Mouse (Mus musculus) stomach, postnatal 0 days (tissue): ENCODE results near the gene Ccdc130. TPM values are rescaled to one million over a fixed set of nuclear protein-coding genes. Genes with fewer than 3 reads are reported as not detected.
A peak's percentile ranks its signal among the peaks of the same experiment; 100 is the strongest.

Experiments
- ATAC-seq: fragments of 200-750 bp; cut with Nextera tagmentation; 2 replicates; pipeline ENCODE4 v1.8.0; 2017; ENCODE audit not compliant: low FRiP score, low TSS enrichment
- DNase-seq: peaks from one replicate; pipeline ENCODE4 v3.0.0-alpha.2; 2016; ENCODE audit warnings: low spot score
- H3K27ac ChIP-seq: fragments of 300-500 bp; sonication (generic); replicated peaks from 2 replicates; pipeline ENCODE4 v1.5.1; 2014; ENCODE audit warnings: mild to moderate bottlenecking, control low read depth
- H3K27me3 ChIP-seq: fragments of 300-500 bp; sonication (generic); 2 replicates; pipeline ENCODE4 v1.6.1; 2014; ENCODE audit warnings: low read length; ENCODE audit not compliant: control insufficient read depth, insufficient read depth
- H3K36me3 ChIP-seq: fragments of 300-500 bp; sonication (generic); 2 replicates; pipeline ENCODE4 v1.6.1; 2014; ENCODE audit warnings: low read length, mixed read lengths; ENCODE audit not compliant: control insufficient read depth, insufficient read depth
- H3K4me1 ChIP-seq: fragments of 300-500 bp; sonication (generic); replicated peaks from 2 replicates; pipeline ENCODE4 v1.6.1; 2014; ENCODE audit warnings: antibody characterized with exemption; ENCODE audit not compliant: control insufficient read depth, insufficient read depth
- H3K4me2 ChIP-seq: fragments of 300-500 bp; sonication (generic); replicated peaks from 2 replicates; pipeline ENCODE4 v1.6.1; 2014; ENCODE audit warnings: low read depth, mild to moderate bottlenecking, control low read depth, moderate library complexity
- H3K4me3 ChIP-seq: fragments of 300-500 bp; sonication (generic); 2 replicates; pipeline ENCODE4 v1.5.1; 2014; ENCODE audit warnings: low read depth, low read length, control low read depth
- H3K9ac ChIP-seq: fragments of 300-500 bp; sonication (generic); 2 replicates; pipeline ENCODE4 v1.6.1; 2014; ENCODE audit warnings: mild to moderate bottlenecking, low read length, control low read depth, mixed read lengths
- H3K9me3 ChIP-seq: fragments of 300-500 bp; sonication (generic); 2 replicates; pipeline ENCODE4 v1.6.1; 2016; ENCODE audit warnings: low read length; ENCODE audit not compliant: control insufficient read depth
- CTCF ChIP-seq: IDR thresholded peaks from 2 replicates; pipeline ENCODE4 v1.5.1; 2016; ENCODE audit warnings: antibody characterized with exemption, low read depth, mild to moderate bottlenecking, moderate library complexity
- EP300 ChIP-seq: optimal IDR thresholded peaks from 2 replicates; pipeline ENCODE3; 2016; ENCODE audit warnings: antibody characterized with exemption
- WGBS: fragments of 180-500 bp; shearing (Covaris S2); extraction: QIAGEN DNeasy Blood & Tissue Kit; methylation state at CpG from one replicate; pipeline ENCODE4 v1.1.7; 2014; 5-methylcytosine and 5-hydroxymethylcytosine counted together
- polyA plus RNA-seq: library from polyadenylated mRNA; unstranded; fragments of >200 nt; fragmentation: Nextera tagmentation; extraction: Ambion mirVana; gene quantifications from 2 replicates; pipeline ENCODE4 v1.2.1, GENCODE M21; 2015

Ccdc130 gene
- polyA plus RNA-seq, result 10.1 and 10.4 TPM in 2 replicates

DNA sequence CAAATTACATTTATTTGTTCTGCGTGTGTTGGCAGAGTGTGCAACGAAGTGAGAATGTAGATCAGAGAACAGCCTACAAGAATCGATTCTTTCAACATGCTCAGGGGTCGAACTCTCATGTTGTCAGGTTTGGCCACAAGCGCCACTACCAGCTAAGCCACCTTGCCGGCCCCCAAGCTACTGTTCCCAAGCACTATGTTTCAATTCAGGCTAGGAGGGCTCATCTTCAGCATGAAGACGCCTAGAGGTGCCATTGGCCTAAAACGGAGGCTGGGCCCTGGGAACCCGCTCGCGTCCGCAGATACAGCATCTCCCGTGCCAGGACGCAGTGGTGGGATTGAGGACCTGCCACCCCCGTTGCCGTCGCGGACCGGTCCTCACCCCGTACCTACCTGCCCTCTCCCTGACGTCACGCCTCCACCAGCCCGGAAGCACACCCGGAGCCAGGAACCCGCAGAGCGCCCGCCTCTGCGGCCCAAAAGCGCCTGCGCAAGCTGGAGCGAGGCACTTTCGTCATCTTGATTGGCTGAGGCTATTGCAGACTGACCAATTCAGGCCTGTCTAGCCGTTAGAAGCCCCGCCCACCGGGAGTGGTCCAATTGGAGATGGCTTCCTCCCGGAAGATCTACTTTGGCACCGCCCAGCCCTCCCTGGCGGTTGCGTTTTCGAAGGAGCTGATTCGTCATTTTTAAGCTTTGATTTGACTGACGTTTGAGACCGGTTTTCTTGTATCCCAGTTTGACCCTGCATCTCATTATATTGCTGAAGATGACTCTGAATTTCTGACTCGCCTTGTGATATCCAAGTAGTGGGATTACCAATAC is at the start of gene Ccdc130:
Ccdc130 (minus strand) TSS at position 431 of the 824 bp plus-strand sequence.
- ATAC-seq (peak; percentile 99), DNase-seq (peak; percentile 100)
- Histone ChIP-seq H3K4me2 (peak within 1 kb of the TSS; percentile 74), H3K27ac (peak within 1 kb of the TSS; percentile 78), H3K9ac (peak within 1 kb of the TSS; percentile 82), H3K4me3 (peak within 1 kb of the TSS; percentile 77), H3K9me3 (no peaks in the 10 kb centered on the region), H3K27me3 (no peaks in the 10 kb centered on the region), H3K4me1 (peaks cover 3% of the 10 kb centered on the region), H3K36me3 (peaks cover 5% of the 10 kb centered on the region; the same call in 1 of the 2 replicates)
- under 1% methylated on average over 44 of the region's 44 CpGs for WGBS
- TF ChIP-seq EP300, result no peak
- TF ChIP-seq CTCF, result 0 out of 2 replicates have a peak, but pooled peaks have one; percentile 6

DNA sequence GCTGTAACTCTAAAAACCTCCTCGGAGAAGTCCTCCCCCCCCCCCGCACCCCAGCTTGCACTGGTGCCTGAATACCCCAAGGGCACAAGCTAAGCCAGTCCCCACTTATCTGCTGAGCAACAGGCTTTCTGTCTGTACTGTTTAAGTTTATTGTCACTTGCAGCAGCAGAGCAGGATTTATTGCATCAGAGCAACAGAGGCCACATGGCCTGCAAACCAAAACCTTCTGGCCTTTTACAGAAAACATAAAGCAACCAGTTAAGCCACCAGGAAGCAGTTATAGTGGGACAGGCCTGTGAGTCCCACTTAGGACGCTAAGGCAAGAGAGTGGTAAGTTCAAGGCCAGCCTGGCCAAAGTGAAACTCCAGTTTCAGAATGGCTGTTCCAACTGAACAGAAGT is 38.2 kb upstream of the Ccdc130 start:
- DNase-seq (no peak), ATAC-seq (no peak)
- WGBS, result 12% methylated on average over 3 of the region's 3 CpGs
- Histone ChIP-seq H3K9me3 (no peaks in the 10 kb centered on the region), H3K27ac (no peak overlapping the region), H3K9ac (no peak overlapping the region), H3K4me3 (no peak overlapping the region), H3K4me2 (no peak overlapping the region), H3K4me1 (no peaks in the 10 kb centered on the region), H3K27me3 (no peaks in the 10 kb centered on the region), H3K36me3 (no peaks in the 10 kb centered on the region)
- TF ChIP-seq CTCF (no peak), EP300 (no peak)

DNA sequence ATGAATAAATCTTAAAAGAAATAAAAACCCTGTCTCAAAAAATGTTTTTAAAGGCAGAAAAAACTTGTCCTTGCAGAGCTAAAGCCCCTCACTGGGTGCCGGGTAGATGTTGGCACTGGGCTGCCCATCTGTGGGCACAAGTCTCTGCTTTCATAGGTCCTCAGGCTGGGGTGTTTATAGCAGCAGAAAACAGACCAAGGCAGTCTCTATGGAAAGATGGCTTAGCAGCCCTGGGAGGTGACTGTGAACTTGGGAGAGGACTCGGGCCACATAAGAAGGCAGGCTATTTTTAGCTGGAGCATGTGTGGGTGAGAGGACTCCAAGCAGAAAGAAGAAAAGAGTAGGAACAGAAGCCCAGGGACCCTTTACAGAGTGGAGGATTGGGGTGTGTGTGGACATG is 33.8 kb upstream of the Ccdc130 start:
- WGBS, result 60% methylated on average over 2 of the region's 2 CpGs
- DNase-seq (no peak), ATAC-seq (no peak)
- Histone ChIP-seq H3K36me3 (no peaks in the 10 kb centered on the region), H3K4me1 (no peaks in the 10 kb centered on the region), H3K9me3 (no peaks in the 10 kb centered on the region), H3K27me3 (no peaks in the 10 kb centered on the region), H3K4me2 (no peak overlapping the region), H3K9ac (no peak overlapping the region), H3K27ac (no peak overlapping the region), H3K4me3 (no peak overlapping the region)
- TF ChIP-seq CTCF, result no peak
- TF ChIP-seq EP300, result no peak

DNA sequence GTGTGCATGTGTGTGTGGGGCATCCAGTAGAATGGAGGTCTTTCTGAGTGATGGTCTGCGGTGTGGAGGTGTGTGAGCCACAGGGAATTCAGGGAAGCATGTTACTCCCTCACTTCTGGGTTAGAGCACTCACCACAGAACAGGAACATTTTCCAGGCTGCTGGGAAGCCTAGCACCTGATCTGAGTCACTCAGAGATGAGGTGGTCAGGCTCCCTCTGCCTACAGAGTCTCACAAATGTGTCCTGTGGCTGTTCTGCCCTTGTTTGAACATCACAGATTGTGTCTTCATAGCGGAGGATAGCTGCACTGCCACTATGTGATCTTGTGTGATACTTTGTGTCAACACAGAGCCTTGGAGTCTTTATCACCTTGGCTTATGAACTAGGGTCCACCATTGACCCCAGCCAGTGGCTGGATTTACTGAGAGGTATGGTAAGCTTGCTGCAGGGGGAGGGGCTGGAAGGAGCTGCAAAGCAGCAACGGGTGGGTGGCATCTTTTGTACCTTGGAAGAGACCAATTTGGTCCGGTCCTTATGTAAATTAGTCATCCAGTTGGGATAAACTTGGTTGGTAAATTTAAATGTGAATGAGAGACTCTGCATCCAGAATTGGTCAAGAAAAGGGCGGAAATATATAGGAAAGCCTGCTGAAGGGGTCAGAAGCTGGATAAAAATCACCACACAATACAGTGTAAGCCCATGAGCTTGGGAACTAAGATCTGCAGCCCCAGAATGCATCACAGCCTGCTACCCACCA is 27.0 kb upstream of the Ccdc130 start:
- WGBS, result 73% methylated on average over 5 of the region's 5 CpGs
- H3K9ac ChIP-seq, result no peak overlapping the region

DNA sequence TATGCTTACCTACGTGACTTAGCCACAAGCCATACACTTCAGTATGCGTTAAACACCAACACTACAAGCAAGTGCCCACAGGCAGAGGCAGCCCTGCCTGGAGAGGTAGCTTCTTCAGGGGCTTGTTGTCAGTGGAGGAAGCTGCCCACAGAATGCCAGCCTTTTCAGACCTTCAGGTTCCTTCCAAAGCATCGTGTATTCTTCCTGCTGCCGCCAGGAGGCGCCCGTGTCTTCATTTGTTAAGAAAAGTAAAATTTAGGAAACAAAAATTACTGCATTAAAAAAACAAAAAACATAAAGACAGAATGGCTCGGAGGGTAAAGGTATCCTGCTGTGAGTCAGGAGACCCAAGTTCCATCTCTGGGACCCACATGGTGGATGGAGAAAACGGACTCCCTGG is 21.5 kb upstream of the Ccdc130 start:
- WGBS, result 26% methylated on average over 8 of the region's 8 CpGs
- no peak for ATAC-seq

More for the DNA sequence above, 27.0 kb upstream of the Ccdc130 start:
- Histone ChIP-seq H3K36me3 (no peaks in the 10 kb centered on the region), H3K4me3 (no peak overlapping the region), H3K27me3 (no peaks in the 10 kb centered on the region), H3K4me1 (no peaks in the 10 kb centered on the region), H3K27ac (no peak overlapping the region), H3K9me3 (no peaks in the 10 kb centered on the region), H3K4me2 (no peak overlapping the region)
- DNase-seq (no peak), ATAC-seq (no peak)
- TF ChIP-seq EP300 (no peak), CTCF (no peak)

DNA sequence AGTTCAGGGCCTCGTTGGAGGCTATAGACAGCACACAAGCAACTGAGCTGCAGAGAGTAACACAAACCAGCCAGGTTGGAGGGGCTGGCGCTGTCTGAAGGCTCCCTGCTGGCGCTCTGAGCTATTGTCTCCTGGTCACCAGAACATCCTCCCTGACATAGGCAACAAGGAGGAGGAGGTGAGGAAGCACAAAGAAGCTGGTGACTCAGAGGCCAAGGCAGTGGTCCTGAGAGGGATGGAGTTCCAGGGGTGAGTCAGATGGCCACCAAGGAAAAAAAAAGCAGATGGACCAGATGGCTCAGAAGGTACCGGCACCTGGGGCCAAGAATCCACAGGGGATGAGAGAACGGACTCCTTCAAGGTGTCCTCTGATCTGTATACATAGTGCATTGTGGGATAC is 20.9 kb upstream of the Ccdc130 start:
- TF ChIP-seq CTCF (no peak), EP300 (no peak)
- H3K4me2 ChIP-seq, result no peak overlapping the region
- H3K36me3 ChIP-seq, result no peaks in the 10 kb centered on the region
- no peak overlapping the region for H3K9ac ChIP-seq
- H3K4me1 ChIP-seq, result no peaks in the 10 kb centered on the region
- DNase-seq (no peak), ATAC-seq (no peak)
- H3K4me3 ChIP-seq, result no peak overlapping the region
- no peaks in the 10 kb centered on the region for H3K27me3 ChIP-seq
- WGBS, result 73% methylated on average over 5 of the region's 5 CpGs
- H3K27ac ChIP-seq, result no peak overlapping the region
- H3K9me3 ChIP-seq, result no peaks in the 10 kb centered on the region

More for the DNA sequence above, 21.5 kb upstream of the Ccdc130 start:
- no peak for TF ChIP-seq EP300
- peak; percentile 84 for TF ChIP-seq CTCF
- Histone ChIP-seq H3K36me3 (no peaks in the 10 kb centered on the region), H3K27ac (no peak overlapping the region), H3K4me2 (no peak overlapping the region), H3K9me3 (no peaks in the 10 kb centered on the region), H3K4me3 (no peak overlapping the region), H3K9ac (no peak overlapping the region), H3K4me1 (no peaks in the 10 kb centered on the region), H3K27me3 (no peaks in the 10 kb centered on the region)
- peak; percentile 62 for DNase-seq
